Mouse (Mus musculus) lung, postnatal 4 days (tissue): ENCODE results near the gene Gbp8.

Source experiments
- DNase-seq, 2 experiments: peaks; one replicate each; pipeline ENCODE4 v3.0.0; 2021

Gbp8 gene

GRCm38 (mm10) chr5:105055279-105055678, 84.1 kb downstream of the Gbp8 start:
- no peak for DNase-seq

GRCm38 (mm10) chr5:105053471-105054169, 85.7 kb downstream of the Gbp8 start:
- peak; percentile 7 to 20 for DNase-seq

- peak in 1 of 2 experiments; percentile 14 for DNase-seq
Observed at GRCm38 (mm10) chr5:105032362-105032761, 107.0 kb downstream of the Gbp8 start.

DNA sequence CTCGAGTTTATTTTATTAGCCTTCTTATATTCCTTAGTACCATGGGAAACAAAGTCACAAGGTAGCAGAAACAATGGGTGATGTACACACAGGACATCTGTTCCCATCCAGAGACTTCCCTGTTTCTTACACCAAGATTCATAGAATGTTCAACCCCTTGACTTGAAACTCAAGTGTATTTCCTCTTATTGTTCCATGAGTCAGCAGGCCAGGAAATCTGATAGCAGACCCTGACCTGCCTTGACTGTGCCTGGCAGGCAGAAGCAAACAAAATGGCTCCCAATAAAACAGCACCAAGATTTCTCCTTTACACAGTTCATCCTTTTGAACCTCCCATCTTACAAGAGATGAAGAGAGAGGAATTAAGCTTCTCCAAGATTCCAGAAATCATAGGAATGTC, 126.8 kb downstream of the Gbp8 start:
- DNase-seq: no peak

DNA sequence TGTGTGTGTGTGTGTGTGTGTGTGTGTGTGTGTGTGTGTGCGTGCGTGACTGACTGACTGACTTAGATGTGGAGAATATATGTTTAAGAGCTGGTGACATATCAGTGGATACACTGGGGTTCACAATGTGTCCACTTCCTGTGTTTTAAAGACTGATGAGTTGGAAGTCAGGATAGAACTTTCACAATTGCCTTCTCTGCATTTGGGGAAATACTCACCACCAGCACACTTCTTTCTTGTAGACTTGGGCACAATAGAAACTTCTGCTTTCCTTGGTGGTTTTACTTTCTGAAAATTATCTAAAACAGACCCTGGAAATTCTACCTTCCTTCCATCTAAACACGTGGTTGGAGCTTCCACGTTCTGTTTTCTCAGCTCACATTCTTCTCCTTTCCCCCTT, 127.8 kb downstream of the Gbp8 start:
- no peak for DNase-seq

- DNase-seq: no peak
Observed at GRCm38 (mm10) chr5:105010376-105010775, 129.0 kb downstream of the Gbp8 start.

- no peak for DNase-seq
Observed at GRCm38 (mm10) chr5:104989411-104989810, 149.9 kb downstream of the Gbp8 start.

GRCm38 (mm10) chr5:104988000-104988399, 151.3 kb downstream of the Gbp8 start:
- peak; percentile 24 to 38 for DNase-seq

GRCm38 (mm10) chr5:104986706-104987105, 152.6 kb downstream of the Gbp8 start:
- peak in 1 of 2 experiments; percentile 50 for DNase-seq

GRCm38 (mm10) chr5:104982535-104982934, 156.8 kb downstream of the Gbp8 start, which contains the start of gene Abcg3:
Gene Abcg3, minus strand, starts transcription at chr5:104982718.
- DNase-seq: peak; percentile 35 to 37

DNA sequence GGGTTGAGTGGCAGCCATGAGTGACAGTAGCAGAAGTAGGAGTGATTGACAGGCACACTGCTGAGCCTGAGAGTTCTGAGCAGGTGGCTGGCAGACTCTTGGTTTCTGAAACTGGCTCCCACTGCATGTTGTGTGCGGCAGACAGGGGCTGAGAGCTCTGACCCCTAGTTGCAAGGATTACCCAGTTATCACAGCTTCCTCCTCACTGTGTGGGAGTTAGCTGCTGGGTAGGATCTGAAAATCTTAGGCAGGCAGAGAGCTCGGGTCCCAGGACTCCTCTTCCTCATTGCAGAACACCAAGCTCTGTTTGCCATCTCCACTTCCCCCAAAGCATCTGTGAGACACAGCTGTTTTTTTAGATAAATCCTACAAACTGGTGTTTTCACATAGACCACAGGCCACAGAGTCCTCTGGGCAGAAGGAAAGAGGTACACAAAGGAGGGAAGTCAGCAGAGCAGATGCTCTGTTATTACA, 160.3 kb downstream of the Gbp8 start:
- DNase-seq: no peak
